Mouse (Mus musculus) heart, postnatal 0 days (tissue): ENCODE results near the gene Gm16181. TPM values are rescaled to one million over a fixed set of nuclear protein-coding genes. Genes with fewer than 3 reads are reported as not detected.

Experiments
- ATAC-seq: fragments of 200-750 bp; cut with Nextera tagmentation; 2 replicates; pipeline ENCODE4 v1.8.0; 2017; ENCODE audit warnings: low read depth, moderate number of reproducible peaks, moderate library complexity; ENCODE audit not compliant: insufficient read depth
- DNase-seq: peaks from one replicate; pipeline ENCODE4 v3.0.0-alpha.2; 2016; ENCODE audit warnings: low spot score
- H3K27ac ChIP-seq: fragments of 300-500 bp; sonication (generic); 2 replicates; pipeline ENCODE4 v1.5.1; 2014; ENCODE audit warnings: low read depth, mild to moderate bottlenecking
- H3K27me3 ChIP-seq: fragments of 300-500 bp; sonication (generic); 2 replicates; pipeline ENCODE4 v1.6.1; 2014; ENCODE audit warnings: low read length, mixed read lengths; ENCODE audit not compliant: control insufficient read depth, insufficient read depth
- H3K36me3 ChIP-seq: fragments of 300-500 bp; sonication (generic); replicated peaks from 2 replicates; pipeline ENCODE4 v1.6.1; 2014; ENCODE audit warnings: low read length, mixed read lengths; ENCODE audit not compliant: control insufficient read depth, insufficient read depth
- H3K4me1 ChIP-seq: fragments of 300-500 bp; sonication (generic); 2 replicates; pipeline ENCODE4 v1.6.1; 2014; ENCODE audit warnings: antibody characterized with exemption; ENCODE audit not compliant: control insufficient read depth, insufficient read depth
- H3K4me2 ChIP-seq: fragments of 300-500 bp; sonication (generic); 2 replicates; pipeline ENCODE4 v1.6.1; 2014; ENCODE audit warnings: low read depth, mild to moderate bottlenecking, low read length, moderate library complexity
- H3K4me3 ChIP-seq: fragments of 300-500 bp; sonication (generic); 2 replicates; pipeline ENCODE4 v1.5.1; 2014; ENCODE audit warnings: low read depth, low read length
- H3K9ac ChIP-seq: fragments of 300-500 bp; sonication (generic); replicated peaks from 2 replicates; pipeline ENCODE4 v1.6.1; 2014; ENCODE audit warnings: low read depth, low read length, mixed read lengths
- H3K9me3 ChIP-seq: fragments of 300-500 bp; sonication (generic); replicated peaks from 2 replicates; pipeline ENCODE4 v1.6.1; 2016; ENCODE audit warnings: low read length; ENCODE audit not compliant: control insufficient read depth
- CTCF ChIP-seq: IDR thresholded peaks from 2 replicates; pipeline ENCODE4 v1.5.1; 2016; ENCODE audit warnings: antibody characterized with exemption, control low read depth, low read depth
- EP300 ChIP-seq: IDR thresholded peaks from 2 replicates; pipeline ENCODE4 v1.6.1; 2016; ENCODE audit warnings: antibody characterized with exemption, low read depth
- WGBS: fragments of 180-500 bp; shearing (Covaris S2); extraction: QIAGEN DNeasy Blood & Tissue Kit; methylation state at CpG from one replicate; pipeline ENCODE4 v1.1.7; 2014; 5-methylcytosine and 5-hydroxymethylcytosine counted together
- microRNA-seq: library from miRNA; unstranded; fragments of <30 nt; microRNA quantifications from one replicate; pipeline ENCODE4, GENCODE M21; 2016
- polyA plus RNA-seq: library from polyadenylated mRNA; unstranded; fragments of >200 nt; fragmentation: Nextera tagmentation; extraction: Ambion mirVana; gene quantifications from 2 replicates; pipeline ENCODE4 v1.2.1, GENCODE M21; 2015
- total RNA-seq: library from RNA; depleted of rRNA; stranded (reverse); fragments of >200 nt; gene quantifications from 2 replicates; pipeline ENCODE4 v1.2.3, GENCODE M21; 2014; ENCODE audit warnings: low replicate concordance; rRNA removed

Gm16181 gene
- total and polyA plus RNA-seq, 2 experiments from 2014 or later: 0.87 TPM; not detected in 1

GRCm38 (mm10) chr17:35262664-35263522, 42.3 kb downstream of the Gm16181 start, which contains the start of gene H2-D1:
H2-D1 (plus strand) TSS chr17:35262730.
- 2% methylated on average over 69 of the region's 73 CpGs for WGBS
- peaks cover 21% of the 10 kb centered on the region; the same call in 1 of the 2 replicates for H3K27me3 ChIP-seq
- peak; percentile 84 for ATAC-seq

GRCm38 (mm10) chr17:35263523-35263883, 42.9 kb downstream of the Gm16181 start:
- Histone ChIP-seq H3K4me1 (peaks cover 4% of the 10 kb centered on the region; the same call in 1 of the 2 replicates), H3K9ac (peak overlapping the region; percentile 70), H3K27me3 (peaks cover 23% of the 10 kb centered on the region), H3K9me3 (no peaks in the 10 kb centered on the region), H3K36me3 (no peaks in the 10 kb centered on the region), H3K4me2 (peak overlapping the region; percentile 99), H3K4me3 (peak overlapping the region; percentile 85), H3K27ac (no peak overlapping the region)
- peak; percentile 10 for ATAC-seq
- DNase-seq: no peak
- TF ChIP-seq EP300 (no peak), CTCF (no peak)
- WGBS: 2% methylated on average over 31 of the region's 31 CpGs

More at GRCm38 (mm10) chr17:35262664-35263522, 42.3 kb downstream of the Gm16181 start, which contains the start of gene H2-D1:
- peak within 1 kb of the TSS; percentile 52 for H3K27ac ChIP-seq
- no peaks in the 10 kb centered on the region for H3K9me3 ChIP-seq
- no peaks in the 10 kb centered on the region for H3K36me3 ChIP-seq
- H3K4me3 ChIP-seq: peak within 1 kb of the TSS; percentile 85
- peaks cover 5% of the 10 kb centered on the region; the same call in 1 of the 2 replicates for H3K4me1 ChIP-seq
- TF ChIP-seq EP300 (no peak), CTCF (no peak)
- peak within 1 kb of the TSS; percentile 99 for H3K4me2 ChIP-seq
- H3K9ac ChIP-seq: peak within 1 kb of the TSS; percentile 70
- peak; percentile 73 for DNase-seq

- TF ChIP-seq EP300: no peak
- no peak for TF ChIP-seq CTCF
- Histone ChIP-seq H3K4me1 (peaks cover 2% of the 10 kb centered on the region; the same call in 1 of the 2 replicates), H3K36me3 (no peaks in the 10 kb centered on the region), H3K27me3 (peaks cover 7% of the 10 kb centered on the region; the same call in 1 of the 2 replicates), H3K4me2 (no peak overlapping the region), H3K4me3 (no peak overlapping the region), H3K27ac (no peak overlapping the region), H3K9ac (no peak overlapping the region), H3K9me3 (no peaks in the 10 kb centered on the region)
- ATAC-seq (no peak), DNase-seq (no peak)
- WGBS: 53% methylated on average over 1 of the region's 1 CpGs
These were observed 46.9 kb downstream of the Gm16181 start for GRCm38 (mm10) chr17:35267399-35268086.

- Histone ChIP-seq H3K9me3 (no peaks in the 10 kb centered on the region), H3K27me3 (peaks cover 3% of the 10 kb centered on the region; the same call in 1 of the 2 replicates), H3K9ac (no peak overlapping the region), H3K27ac (no peak overlapping the region), H3K36me3 (no peaks in the 10 kb centered on the region), H3K4me3 (no peak overlapping the region), H3K4me1 (no peaks in the 10 kb centered on the region), H3K4me2 (no peak overlapping the region)
- TF ChIP-seq EP300 (no peak), CTCF (no peak)
- ATAC-seq (peak; percentile 83), DNase-seq (peak; percentile 72)
- WGBS: 23% methylated on average over 3 of the region's 3 CpGs
These were observed 49.2 kb downstream of the Gm16181 start for GRCm38 (mm10) chr17:35269653-35270347.

GRCm38 (mm10) chr17:35272249-35272648, 51.6 kb downstream of the Gm16181 start:
- 59% methylated on average over 3 of the region's 3 CpGs for WGBS
- Histone ChIP-seq H3K4me3 (no peak overlapping the region), H3K36me3 (no peaks in the 10 kb centered on the region), H3K4me1 (no peaks in the 10 kb centered on the region), H3K9me3 (no peaks in the 10 kb centered on the region), H3K9ac (no peak overlapping the region), H3K4me2 (no peak overlapping the region), H3K27me3 (peaks cover 26% of the 10 kb centered on the region), H3K27ac (no peak overlapping the region)
- DNase-seq: no peak
- no peak for ATAC-seq
- TF ChIP-seq CTCF (no peak), EP300 (no peak)

Small RNAs within 50 kb of the gene (microRNA-seq; reads per million reads assigned to microRNA genes)
- gene Mir6973a (not detected), gene Mir6974 (not detected), gene Mir6975 (2.5 reads per million, percentile 9 among the genes with 10 or more reads in this experiment), gene Mir8094 (not detected)

Other genes starting within 250 kb of the Gm16181 start
Only the 30 nearest of the 38 such genes appear.
- 2.1 and 9.6 TPM in 2 replicates for gene Sapcd1, start 192.8 kb upstream of the Gm16181 start, total RNA-seq
- gene Sapcd1, start 192.8 kb upstream of the Gm16181 start, polyA plus RNA-seq: 0.77 and 1.2 TPM in 2 replicates
- gene Msh5, start 174.1 kb upstream of the Gm16181 start, total RNA-seq: 1.2 and 5.0 TPM in 2 replicates
- gene Msh5, start 174.1 kb upstream of the Gm16181 start, polyA plus RNA-seq: 1.4 and 1.7 TPM in 2 replicates
- 194 and 223 TPM in 2 replicates for gene Clic1, start 170.9 kb upstream of the Gm16181 start, total RNA-seq
- gene Clic1, start 170.9 kb upstream of the Gm16181 start, polyA plus RNA-seq: 203 and 205 TPM in 2 replicates
- gene Ddah2, start 161.8 kb upstream of the Gm16181 start, total RNA-seq: 97.1 and 114 TPM in 2 replicates
- gene Ddah2, start 161.8 kb upstream of the Gm16181 start, polyA plus RNA-seq: 128 and 130 TPM in 2 replicates
- not detected in 2 replicates for gene Ly6g6c, start 155.4 kb upstream of the Gm16181 start, total RNA-seq
- gene Ly6g6c, start 155.4 kb upstream of the Gm16181 start, polyA plus RNA-seq: not detected in 2 replicates
- 0.15 TPM in 1 of 2 replicates, not detected in the other for gene Mpig6b, start 154.7 kb upstream of the Gm16181 start, total RNA-seq
- gene Mpig6b, start 154.7 kb upstream of the Gm16181 start, polyA plus RNA-seq: 0.15 and 0.16 TPM in 2 replicates
- 1.6 TPM in 1 of 2 replicates, not detected in the other for gene Ly6g6e, start 143.9 kb upstream of the Gm16181 start, total RNA-seq
- 0.22 and 0.32 TPM in 2 replicates for gene Ly6g6e, start 143.9 kb upstream of the Gm16181 start, polyA plus RNA-seq
- gene Ly6g6d, start 142.8 kb upstream of the Gm16181 start, total RNA-seq: 3.8 TPM in 1 of 2 replicates, not detected in the other
- 3.0 and 3.3 TPM in 2 replicates for gene Ly6g6d, start 142.8 kb upstream of the Gm16181 start, polyA plus RNA-seq
- gene Ly6g6f, start 135.2 kb upstream of the Gm16181 start, total RNA-seq: not detected in 2 replicates
- 0.10 TPM in 1 of 2 replicates, not detected in the other for gene Ly6g6f, start 135.2 kb upstream of the Gm16181 start, polyA plus RNA-seq
- gene Abhd16a, start 131.6 kb upstream of the Gm16181 start, total RNA-seq: 74.3 and 131 TPM in 2 replicates
- gene Abhd16a, start 131.6 kb upstream of the Gm16181 start, polyA plus RNA-seq: 73.2 and 74.1 TPM in 2 replicates
- not detected in 2 replicates for gene Ly6g5c, start 112.6 kb upstream of the Gm16181 start, total RNA-seq
- 0.25 and 0.26 TPM in 2 replicates for gene Ly6g5c, start 112.6 kb upstream of the Gm16181 start, polyA plus RNA-seq
- 0.97 TPM in 1 of 2 replicates, not detected in the other for gene Ly6g5b, start 105.4 kb upstream of the Gm16181 start, total RNA-seq
- gene Ly6g5b, start 105.4 kb upstream of the Gm16181 start, polyA plus RNA-seq: 0.30 TPM in 1 of 2 replicates, not detected in the other
- gene Gpank1, start 99.4 kb upstream of the Gm16181 start, total RNA-seq: 4.2 and 24.1 TPM in 2 replicates
- gene Gpank1, start 99.4 kb upstream of the Gm16181 start, polyA plus RNA-seq: 9.1 and 9.6 TPM in 2 replicates
- 239 and 244 TPM in 2 replicates for gene Csnk2b, start 98.8 kb upstream of the Gm16181 start, total RNA-seq
- 232 and 241 TPM in 2 replicates for gene Csnk2b, start 98.8 kb upstream of the Gm16181 start, polyA plus RNA-seq
- 22.3 and 135 TPM in 2 replicates for gene D17H6S53E, start 94.5 kb upstream of the Gm16181 start, total RNA-seq
- 16.4 and 17.3 TPM in 2 replicates for gene D17H6S53E, start 94.5 kb upstream of the Gm16181 start, polyA plus RNA-seq
- not detected in 2 replicates for gene Apom, start 88.8 kb upstream of the Gm16181 start, total RNA-seq
- 0.11 TPM in 2 replicates for gene Apom, start 88.8 kb upstream of the Gm16181 start, polyA plus RNA-seq
- 188 and 235 TPM in 2 replicates for gene Bag6, start 85.7 kb upstream of the Gm16181 start, total RNA-seq
- 35.6 and 37.7 TPM in 2 replicates for gene Bag6, start 85.7 kb upstream of the Gm16181 start, polyA plus RNA-seq
- gene Prrc2a, start 55.9 kb upstream of the Gm16181 start, total RNA-seq: 99.2 and 120 TPM in 2 replicates
- 56.6 and 60.7 TPM in 2 replicates for gene Prrc2a, start 55.9 kb upstream of the Gm16181 start, polyA plus RNA-seq
- gene Aif1, start 44.8 kb upstream of the Gm16181 start, total RNA-seq: 1.8 TPM in 1 of 2 replicates, not detected in the other
- gene Aif1, start 44.8 kb upstream of the Gm16181 start, polyA plus RNA-seq: 6.5 and 7.5 TPM in 2 replicates
- gene Lst1, start 32.4 kb upstream of the Gm16181 start, total RNA-seq: 6.6 and 52.7 TPM in 2 replicates
- gene Lst1, start 32.4 kb upstream of the Gm16181 start, polyA plus RNA-seq: 7.0 and 9.7 TPM in 2 replicates
- 0.27 and 1.0 TPM in 2 replicates for gene Ltb, start 26.4 kb upstream of the Gm16181 start, total RNA-seq
- 0.33 and 0.48 TPM in 2 replicates for gene Ltb, start 26.4 kb upstream of the Gm16181 start, polyA plus RNA-seq
- gene Tnf, start 18.8 kb upstream of the Gm16181 start, total RNA-seq: 0.53 TPM in 1 of 2 replicates, not detected in the other
- 0.12 and 0.21 TPM in 2 replicates for gene Tnf, start 18.8 kb upstream of the Gm16181 start, polyA plus RNA-seq
- not detected in 2 replicates for gene Lta, start 15.5 kb upstream of the Gm16181 start, total RNA-seq
- not detected in 2 replicates for gene Lta, start 15.5 kb upstream of the Gm16181 start, polyA plus RNA-seq
- 3.2 and 3.7 TPM in 2 replicates for gene Atp6v1g2, start 12.8 kb downstream of the Gm16181 start, total RNA-seq
- 10.6 and 10.7 TPM in 2 replicates for gene Atp6v1g2, start 12.8 kb downstream of the Gm16181 start, polyA plus RNA-seq
- 14.3 and 33.4 TPM in 2 replicates for gene Nfkbil1, start 15.0 kb downstream of the Gm16181 start, total RNA-seq
- 6.7 and 7.0 TPM in 2 replicates for gene Nfkbil1, start 15.0 kb downstream of the Gm16181 start, polyA plus RNA-seq
- 148 and 162 TPM in 2 replicates for gene Ddx39b, start 20.9 kb downstream of the Gm16181 start, total RNA-seq
- gene Ddx39b, start 20.9 kb downstream of the Gm16181 start, polyA plus RNA-seq: 131 TPM in 2 replicates
- 65.4 and 104 TPM in 2 replicates for gene H2-D1, start 41.9 kb downstream of the Gm16181 start, total RNA-seq
- gene H2-D1, start 41.9 kb downstream of the Gm16181 start, polyA plus RNA-seq: 105 and 113 TPM in 2 replicates
- gene H2-Q1, start 99.6 kb downstream of the Gm16181 start, total RNA-seq: not detected in 2 replicates
- not detected in 2 replicates for gene H2-Q1, start 99.6 kb downstream of the Gm16181 start, polyA plus RNA-seq
- gene H2-Q2, start 121.4 kb downstream of the Gm16181 start, total RNA-seq: not detected in 2 replicates
- gene H2-Q2, start 121.4 kb downstream of the Gm16181 start, polyA plus RNA-seq: 0.14 and 0.22 TPM in 2 replicates
- gene H2-Q4, start 158.8 kb downstream of the Gm16181 start, total RNA-seq: 6.9 and 19.7 TPM in 2 replicates
- gene H2-Q4, start 158.8 kb downstream of the Gm16181 start, polyA plus RNA-seq: 2.2 and 2.8 TPM in 2 replicates